Mouse (Mus musculus) G1E (cell line): Measurements from ENCODE around the gene Fam186b.

Source experiments
- CTCF ChIP-seq: IDR thresholded peaks from 2 replicates; pipeline ENCODE4 v1.5.1; 2012; ENCODE audit warnings: low read depth, low read length, inconsistent platforms, mixed read lengths
- GATA1 ChIP-seq: IDR thresholded peaks from 2 replicates; pipeline ENCODE4 v1.6.1; 2012; ENCODE audit warnings: borderline replicate concordance, low read length, inconsistent platforms, mixed read lengths
- GATA2 ChIP-seq: IDR thresholded peaks from 2 replicates; pipeline ENCODE4 v1.6.1; 2012; ENCODE audit warnings: low read depth, low read length, inconsistent platforms, borderline replicate concordance
- POLR2AphosphoS5 ChIP-seq: IDR thresholded peaks from 2 replicates; pipeline ENCODE4 v1.6.1; 2012; ENCODE audit warnings: low read depth, low read length, inconsistent platforms; ENCODE audit not compliant: insufficient replicate concordance

DNA sequence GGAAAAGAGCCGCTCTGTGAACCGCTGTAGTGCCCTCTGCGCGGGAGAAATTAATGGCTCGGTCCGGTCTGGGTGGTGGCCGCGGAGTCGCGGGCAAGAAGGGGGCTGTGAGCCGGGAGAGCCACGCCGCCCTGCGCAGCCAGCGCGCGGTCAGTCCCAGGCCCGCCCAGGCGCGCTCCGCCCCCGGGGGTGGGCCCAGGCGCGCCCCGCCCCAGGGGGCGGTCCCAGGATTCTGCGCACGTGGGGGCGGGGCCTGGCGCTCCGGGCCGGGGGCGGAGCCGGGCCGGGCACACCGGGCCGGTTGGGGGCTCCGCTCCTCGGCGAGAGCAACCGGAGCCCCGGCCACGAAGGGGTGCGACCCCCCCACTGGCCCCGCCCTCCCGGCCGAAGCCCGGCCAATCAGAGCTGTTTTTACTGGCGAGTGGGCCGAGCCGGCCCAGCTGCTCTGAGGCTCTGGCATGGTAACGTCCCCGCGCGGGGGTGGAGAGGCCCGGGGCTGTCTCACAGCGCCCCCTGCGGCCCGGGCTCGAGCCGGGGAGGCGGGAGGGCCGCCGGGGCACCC lies 794 bp downstream of the Fam186b start, which contains the start of gene Prpf40b:
- no peak for TF ChIP-seq GATA1
- TF ChIP-seq POLR2AphosphoS5: no peak
- TF ChIP-seq CTCF: no peak
- TF ChIP-seq GATA2: no peak
